In the genomic region with DNA sequence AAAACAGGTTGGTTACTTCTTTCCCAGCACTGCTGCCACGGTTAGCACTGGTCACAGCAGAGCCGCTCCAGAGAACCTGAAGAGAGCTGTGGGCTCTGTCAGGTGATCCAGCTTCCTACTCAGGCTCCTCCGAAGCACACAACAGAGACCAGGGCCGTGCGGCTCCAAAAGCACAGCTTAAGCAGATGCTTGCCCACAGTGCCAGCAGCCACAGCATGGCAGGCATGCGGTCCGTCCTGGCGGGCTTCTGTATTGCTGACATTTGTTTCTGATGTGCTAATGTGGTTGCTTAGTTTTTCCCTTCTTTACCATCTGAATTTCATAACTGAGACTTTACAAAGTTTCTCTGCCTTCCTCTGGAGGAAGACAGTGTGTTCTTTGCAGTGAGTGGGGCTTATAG, we compare ENCODE assay signal across 13 mouse cellular contexts.
"Had no signal": no experiment of that assay in that cellular context is flagged by ENCODE, and none has a peak within 500 bp of the region (broad histone marks: within the 10 kb centered on the region; RNA-seq: fewer than 3 reads in every experiment).

No protein-coding gene starts in this region.

- DNase-seq: kidney, adult 2 months; kidney, postnatal 25 days; liver, embryonic 13.5 days; lung, adult 2 months; lung, postnatal 14 days; lung, postnatal 4 days; midbrain, embryonic 14.5 days; thymus, adult 2 months; thymus, postnatal 14 days; thymus, postnatal 4 days had no signal

- H3K9me3 ChIP-seq: liver, embryonic 13.5 days had no signal

- H3K4me2 ChIP-seq: liver, embryonic 13.5 days; midbrain, embryonic 11.5 days had no signal

- H3K27ac ChIP-seq: kidney, postnatal 0 days; left cerebral cortex, adult 2 months; liver, embryonic 13.5 days had no signal

- H3K9ac ChIP-seq: liver, embryonic 13.5 days had no signal

- H3K4me3 ChIP-seq: left cerebral cortex, adult 2 months; liver, embryonic 13.5 days had no signal

- H3K27me3 ChIP-seq: liver, embryonic 13.5 days had no signal
